Mouse (Mus musculus): ENCODE data around the gene Pkp4.
A peak's percentile ranks its signal among the peaks of the same experiment; 100 is the strongest.
"Not testable (repeated sequence)": the region's sequence is repeated elsewhere in the genome, so short reads cannot be mapped to it uniquely, and the experiment has no call there.

The Pkp4 gene

GRCm38 (mm10) chr2:59383852-59384776 lies 223.5 kb downstream of the Pkp4 start:
- DNase-seq (ENCODE audit: low spot score in 2 of 2) = no peak

GRCm38 (mm10) chr2:59385211-59385935 lies 224.7 kb downstream of the Pkp4 start:
- DNase-seq (ENCODE audit: low spot score in 2 of 2) = no peak

- no peak for DNase-seq (ENCODE audit: low spot score in 2 of 2)
Observed at GRCm38 (mm10) chr2:59389971-59390370, 229.3 kb downstream of the Pkp4 start.

- DNase-seq (ENCODE audit: low spot score in 2 of 2) = no peak
Observed at GRCm38 (mm10) chr2:59393177-59393576, 232.5 kb downstream of the Pkp4 start.

- no peak for DNase-seq (ENCODE audit: low spot score in 2 of 2)
Observed at GRCm38 (mm10) chr2:59394651-59395050, 234.0 kb downstream of the Pkp4 start.

GRCm38 (mm10) chr2:59395160-59395650 lies 234.6 kb downstream of the Pkp4 start:
- DNase-seq (ENCODE audit: low spot score in 2 of 2) = not testable (repeated sequence)

- DNase-seq (ENCODE audit: low spot score in 2 of 2) = peak in 1 of 2 experiments; percentile 41
Observed at GRCm38 (mm10) chr2:59396555-59396954, 235.9 kb downstream of the Pkp4 start.

GRCm38 (mm10) chr2:59397531-59397930 lies 236.9 kb downstream of the Pkp4 start:
- DNase-seq (ENCODE audit: low spot score in 2 of 2) = no peak

- DNase-seq (ENCODE audit: low spot score in 2 of 2) = peak in 1 of 2 experiments; percentile 48
Observed at GRCm38 (mm10) chr2:59400901-59401378, 240.3 kb downstream of the Pkp4 start.

GRCm38 (mm10) chr2:59401841-59402461 lies 241.3 kb downstream of the Pkp4 start:
- no peak for DNase-seq (ENCODE audit: low spot score in 2 of 2)

GRCm38 (mm10) chr2:59404022-59404421 lies 243.4 kb downstream of the Pkp4 start:
- no peak for DNase-seq (ENCODE audit: low spot score in 2 of 2)
